Mouse (Mus musculus) bone marrow, adult 2 months (tissue): ENCODE data around the gene Sertad1.

ENCODE experiments used
- CTCF ChIP-seq: fragments of 200-500 bp; IDR thresholded peaks from 2 replicates; pipeline ENCODE4 v1.5.1; 2011; ENCODE audit warnings: low read length, control low read depth; ENCODE audit not compliant: control insufficient read depth, insufficient read depth
- POLR2A ChIP-seq: fragments of 200-500 bp; IDR thresholded peaks from 2 replicates; pipeline ENCODE4 v1.6.1; 2011; ENCODE audit warnings: low read depth, mild to moderate bottlenecking, control low read depth, low read length, borderline replicate concordance; ENCODE audit not compliant: control insufficient read depth

DNA sequence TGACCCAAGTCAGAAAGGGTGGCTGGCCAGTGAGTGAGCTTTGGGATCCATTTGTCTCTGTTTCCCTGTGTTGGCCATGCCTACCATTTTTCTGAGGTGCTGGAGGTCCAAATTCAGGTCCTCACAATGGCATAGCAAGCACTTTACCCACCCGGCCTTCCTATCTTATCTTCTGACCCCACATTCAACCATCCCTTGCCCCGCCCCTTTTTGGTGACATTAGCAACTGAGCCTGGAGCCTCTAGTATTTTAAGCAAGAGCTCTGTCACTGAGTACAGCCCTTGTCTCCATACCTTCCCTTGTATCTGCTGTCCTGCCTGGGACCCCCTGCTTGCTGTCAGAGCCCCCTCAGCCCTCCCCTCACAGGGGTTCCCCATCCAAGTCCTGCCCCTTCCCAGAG is 48.7 kb downstream of the Sertad1 start:
- no peak for TF ChIP-seq POLR2A
- no peak for TF ChIP-seq CTCF
